Mouse (Mus musculus) ZHBTc4 (cell line): ENCODE data around the gene Paxx.

Experiments used
- DNase-seq: peaks from one replicate; pipeline ENCODE4 v3.0.0-alpha.2; 2011; ENCODE audit warnings: low read depth, low spot score

The Paxx gene

DNA sequence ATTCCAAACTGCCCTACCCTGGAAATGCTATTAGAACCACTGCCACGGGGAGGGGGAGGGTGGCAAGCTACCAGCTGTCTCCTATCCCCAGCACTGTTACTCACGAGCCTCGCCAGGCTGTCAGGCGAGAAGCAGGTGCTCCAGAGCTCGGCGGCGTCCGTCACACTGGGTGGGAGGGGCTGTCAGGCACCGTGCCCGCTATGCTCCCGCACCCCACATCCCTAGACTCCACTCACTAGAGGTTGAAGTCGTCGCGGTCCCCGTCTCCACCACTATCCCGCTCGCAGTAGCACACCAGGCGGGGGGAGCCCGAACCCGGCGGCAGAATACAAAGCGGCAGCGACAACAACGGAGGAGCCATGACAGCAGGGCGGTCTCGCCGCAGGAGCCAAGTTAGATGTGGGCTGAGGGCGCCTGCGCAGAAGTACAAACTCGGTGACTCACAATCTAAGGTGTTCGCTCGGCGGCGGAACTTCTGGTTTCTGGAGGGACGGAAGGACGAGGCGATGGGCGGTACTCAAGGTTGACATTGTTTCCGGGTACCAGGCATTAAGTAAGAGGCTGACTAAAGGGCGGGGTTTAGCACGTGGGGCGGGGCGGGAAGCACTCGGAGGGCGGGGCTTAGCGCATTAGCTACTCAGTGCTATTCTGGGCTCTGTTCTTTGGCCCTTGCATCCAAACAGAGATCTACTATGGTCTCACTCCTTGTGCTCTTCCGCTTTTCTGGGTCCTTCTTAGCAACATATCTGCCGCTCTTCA is at the start of gene Paxx:
TSS of gene Paxx (minus strand) at position 544 of the 759 bp plus-strand sequence.
- DNase-seq: peak; percentile 99

GRCm38 (mm10) chr2:25509912-25510311 is 49.0 kb upstream of the Paxx start:
- no peak for DNase-seq

DNA sequence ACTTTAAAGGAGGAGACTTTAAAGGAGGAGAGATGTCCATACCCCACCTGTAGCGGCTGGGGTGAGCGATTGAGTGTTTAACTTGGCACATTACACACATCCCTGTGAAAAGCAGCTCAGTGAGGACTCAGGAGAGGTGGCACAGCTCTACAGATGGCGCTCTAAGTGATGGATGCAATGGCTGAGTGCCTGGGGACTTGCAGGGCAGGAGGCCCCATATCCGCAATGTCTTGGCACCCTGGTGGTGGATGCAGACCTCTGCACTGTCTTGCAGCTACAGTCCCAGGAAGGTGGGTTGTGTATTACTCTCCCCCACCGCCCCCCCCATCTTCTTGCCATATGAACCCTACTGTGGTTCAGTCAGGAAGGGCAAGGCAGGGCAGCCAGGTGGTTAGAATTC is 46.1 kb upstream of the Paxx start:
- peak; percentile 61 for DNase-seq

- no peak for DNase-seq
Observed at GRCm38 (mm10) chr2:25505860-25506259, 45.0 kb upstream of the Paxx start.

DNA sequence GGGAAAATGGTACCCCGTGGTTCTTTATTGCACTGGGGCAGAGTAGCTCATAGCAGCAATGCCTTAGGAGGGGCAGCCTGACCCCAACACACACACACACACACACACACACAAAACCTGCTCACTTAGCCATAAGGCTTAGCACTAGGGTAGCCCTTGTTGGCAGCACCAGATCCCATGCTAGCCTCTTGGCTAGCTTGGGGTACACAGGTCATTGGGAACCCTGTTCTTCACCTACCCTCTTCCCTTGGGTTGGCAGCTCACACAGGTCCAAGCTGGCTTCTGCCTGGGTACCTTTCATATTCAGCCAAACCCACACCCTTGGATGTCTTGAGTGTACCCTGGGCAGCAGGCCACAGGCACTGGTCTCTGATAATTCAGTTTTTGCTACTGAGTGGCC is 44.1 kb upstream of the Paxx start:
- no peak for DNase-seq

GRCm38 (mm10) chr2:25504538-25504937 is 43.6 kb upstream of the Paxx start:
- no peak for DNase-seq

GRCm38 (mm10) chr2:25502726-25503125 is 41.8 kb upstream of the Paxx start:
- no peak for DNase-seq

DNA sequence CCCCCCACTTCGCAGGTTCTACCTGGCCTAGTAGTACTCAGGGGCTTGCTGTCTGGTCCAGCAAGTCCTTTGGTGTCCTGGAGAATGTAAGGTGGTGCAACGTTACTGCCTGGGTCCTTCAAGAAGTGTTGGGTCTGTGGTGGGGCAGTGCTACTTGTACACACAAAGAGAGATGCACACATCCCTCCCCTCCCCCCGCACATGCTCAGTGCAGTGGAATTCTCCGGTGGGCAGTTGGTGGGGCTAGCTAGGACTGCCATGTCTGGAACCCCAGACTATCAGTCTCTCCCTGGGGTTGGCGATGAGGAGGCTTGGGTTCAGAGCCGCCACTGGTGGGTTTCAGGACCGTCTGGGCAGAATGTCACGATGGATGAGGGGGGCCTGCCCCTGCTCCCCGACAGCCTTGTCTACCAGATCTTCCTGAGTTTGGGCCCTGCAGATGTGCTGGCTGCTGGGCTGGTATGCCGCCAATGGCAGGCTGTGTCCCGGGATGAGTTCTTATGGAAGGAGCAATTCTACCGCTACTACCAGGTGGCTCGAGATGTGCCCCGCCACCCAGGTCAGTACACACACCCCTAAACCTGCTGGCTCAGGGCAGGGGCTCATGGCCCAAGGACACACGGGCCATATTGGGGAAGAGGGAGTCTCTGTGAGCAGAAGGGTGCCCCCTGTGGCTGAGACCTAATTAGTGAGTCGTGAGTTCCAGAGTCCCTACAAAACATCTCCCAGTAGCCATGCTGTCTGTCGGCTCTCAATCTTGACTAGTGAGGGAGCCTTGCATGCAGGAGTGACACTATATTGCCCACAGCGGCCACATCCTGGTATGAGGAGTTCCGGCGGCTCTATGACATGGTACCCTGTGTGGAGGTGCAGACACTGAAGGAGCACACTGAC is 40.9 kb upstream of the Paxx start, which contains the start of gene C8g:
TSS of gene C8g (minus strand) at position 127 of the 894 bp plus-strand sequence.
- DNase-seq: peak; percentile 35

GRCm38 (mm10) chr2:25500576-25501405 is 39.9 kb upstream of the Paxx start, which contains the start of gene Fbxw5:
Fbxw5 (plus strand) TSS chr2:25500750.
- peak; percentile 98 for DNase-seq

DNA sequence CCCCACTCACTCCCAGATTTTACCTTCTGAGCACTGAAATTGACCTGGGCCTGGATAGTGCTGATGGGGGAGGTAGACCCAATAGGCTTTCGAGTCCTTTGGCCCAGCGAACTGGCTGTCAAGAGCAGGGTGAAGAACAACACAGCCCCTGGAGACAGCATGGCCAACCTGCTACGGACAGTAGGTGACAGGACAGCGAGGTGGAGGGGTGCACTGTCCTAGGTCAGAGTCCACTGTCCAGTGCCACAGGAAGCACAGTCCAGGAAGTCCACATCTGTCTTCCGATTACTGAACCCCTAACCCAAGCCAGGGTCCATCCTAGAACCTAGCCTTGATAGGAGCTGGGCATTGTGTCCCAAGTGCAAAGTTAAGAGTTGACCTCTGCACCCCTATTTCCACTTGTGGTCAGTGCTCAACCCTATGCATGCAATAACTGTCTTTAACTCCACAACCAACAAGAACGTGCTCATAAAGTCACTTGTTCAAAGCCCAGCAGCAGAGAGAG is 39.2 kb upstream of the Paxx start:
- DNase-seq: no peak

GRCm38 (mm10) chr2:25498622-25499478 is 38.0 kb upstream of the Paxx start:
- DNase-seq: no peak

GRCm38 (mm10) chr2:25497846-25498575 is 37.1 kb upstream of the Paxx start:
- DNase-seq: peak; percentile 23

GRCm38 (mm10) chr2:25496462-25496861 is 35.6 kb upstream of the Paxx start:
- DNase-seq: peak; percentile 61

DNA sequence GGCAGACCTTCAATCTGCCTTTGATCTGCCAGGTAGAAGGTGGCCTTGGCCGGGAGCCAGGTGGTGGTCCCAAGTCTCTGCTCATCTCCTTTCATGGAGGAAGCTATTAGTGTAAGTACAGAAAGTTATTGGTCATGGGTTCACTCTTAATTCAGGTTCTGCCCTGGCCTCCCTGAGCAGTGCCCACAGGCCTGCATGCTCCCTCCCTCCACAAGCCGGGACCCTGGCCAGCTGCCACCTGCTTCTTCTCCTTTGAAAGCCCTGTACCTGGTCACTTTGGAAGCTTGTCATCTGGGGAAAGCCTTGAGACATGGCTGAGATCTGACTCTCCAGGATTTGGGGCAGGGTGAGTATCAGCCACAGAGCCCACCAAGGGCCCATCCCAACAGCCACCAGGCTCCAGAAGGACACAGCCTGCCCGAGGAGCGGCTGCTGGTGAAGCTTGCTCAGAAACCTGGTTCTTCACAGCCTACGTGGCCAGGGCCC is 32.6 kb upstream of the Paxx start, which contains the start of gene Lcn12:
TSS of gene Lcn12 (minus strand) at position 436 of the 486 bp plus-strand sequence.
- no peak for DNase-seq

DNA sequence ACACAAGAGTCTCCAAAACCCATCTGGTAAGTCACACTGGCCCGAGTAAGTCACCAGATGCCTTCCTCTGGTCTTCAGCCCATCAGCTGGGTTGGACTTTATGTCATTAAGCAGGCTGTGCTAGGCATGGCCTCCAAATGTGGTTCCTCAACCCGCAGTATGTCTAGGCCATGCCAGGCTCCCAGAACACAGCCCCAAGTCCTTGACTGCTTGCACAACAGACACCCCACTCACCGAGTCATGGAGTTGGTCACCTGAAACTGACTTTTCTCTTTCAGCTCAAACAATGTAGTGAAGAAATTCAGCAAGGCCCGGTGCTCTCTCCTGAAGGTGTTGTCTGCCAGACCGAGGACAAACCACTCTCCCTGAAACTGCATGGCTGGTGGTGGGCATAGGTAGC is 32.1 kb upstream of the Paxx start:
- no peak for DNase-seq

DNA sequence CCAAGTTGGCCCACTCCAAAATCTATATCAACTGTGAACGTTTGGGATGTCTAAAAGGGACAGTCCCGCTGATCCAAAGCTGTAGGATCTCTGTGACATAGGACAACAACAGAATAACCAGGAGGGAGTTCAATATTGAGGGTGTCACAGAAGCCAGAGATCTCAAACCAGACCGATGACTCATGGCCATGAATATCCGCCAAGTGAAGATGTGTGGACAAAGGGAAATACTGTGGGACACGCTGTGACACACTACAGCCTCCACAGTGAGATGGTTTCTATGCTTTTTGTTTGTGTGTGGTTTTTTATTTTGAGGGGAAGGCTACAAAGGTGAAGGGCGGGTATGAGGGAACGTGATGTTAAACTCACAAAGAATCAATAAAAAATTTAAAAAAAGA is 27.8 kb upstream of the Paxx start:
- no peak for DNase-seq

- no peak for DNase-seq
Observed at GRCm38 (mm10) chr2:25487965-25488670, 27.2 kb upstream of the Paxx start.

- no peak for DNase-seq
Observed at GRCm38 (mm10) chr2:25484901-25485647, 24.2 kb upstream of the Paxx start.
